Mouse (Mus musculus): ENCODE results near the gene Rai14. TPM values are rescaled to one million over a fixed set of nuclear protein-coding genes. Genes with fewer than 3 reads are reported as not detected.

The Rai14 gene
- polyA plus RNA-seq, 1 experiment from 2014 or later, result 17.4 TPM

DNA sequence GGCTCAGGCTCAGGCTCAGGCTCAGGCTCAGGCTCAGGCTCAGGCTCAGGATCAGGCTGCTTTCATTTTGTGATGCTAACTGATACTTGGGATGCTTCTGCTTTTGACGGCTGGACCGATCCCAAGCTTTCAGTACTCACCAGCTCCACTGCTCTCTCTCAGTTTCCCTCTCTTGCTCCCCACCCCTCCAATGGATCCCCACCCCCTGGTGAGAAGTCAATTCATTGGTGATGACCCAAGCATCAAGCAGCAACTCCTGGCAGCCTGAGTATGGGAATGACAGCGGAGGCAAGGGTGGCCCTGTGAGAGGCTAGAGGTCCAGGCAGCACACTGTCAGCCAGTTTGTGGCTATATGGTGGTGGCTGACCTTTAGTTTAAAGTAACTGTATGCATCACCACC is 94.7 kb downstream of the Rai14 start:
- 96% methylated on average over 3 of the region's 3 CpGs for WGBS
- H3K36me3 ChIP-seq, result no peaks in the 10 kb centered on the region
- H3K4me2 ChIP-seq (replicated peaks), result no peak overlapping the region
- H3K4me1 ChIP-seq (replicated peaks), result no peaks in the 10 kb centered on the region
- H3K9ac ChIP-seq, result no peak overlapping the region
- no peaks in the 10 kb centered on the region for H3K9me3 ChIP-seq
- H3K27me3 ChIP-seq (replicated peaks), result no peaks in the 10 kb centered on the region
- H3K27ac ChIP-seq, result no peak overlapping the region
- no peak overlapping the region for H3K4me3 ChIP-seq (replicated peaks)
- ATAC-seq, result no peak

DNA sequence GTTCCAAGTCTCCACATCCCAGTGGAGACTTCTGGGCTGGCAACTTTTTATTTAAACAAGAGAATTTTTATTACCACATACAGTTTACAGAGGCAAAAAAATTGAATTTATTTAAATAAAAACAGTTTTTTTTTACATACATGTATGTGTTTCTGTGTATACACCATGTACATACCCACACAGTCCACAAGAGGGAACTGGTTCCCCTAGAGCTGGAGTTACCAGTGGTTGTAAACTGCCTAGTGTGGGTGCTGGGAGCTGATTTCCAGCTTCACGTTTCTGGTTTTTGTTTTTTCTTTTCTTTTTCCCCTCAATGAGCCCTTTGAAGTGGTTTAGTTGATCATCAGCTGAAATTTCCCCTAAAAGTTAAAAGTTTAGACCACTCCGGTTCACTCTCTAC is 96.1 kb downstream of the Rai14 start:
- Histone ChIP-seq H3K36me3 (no peaks in the 10 kb centered on the region), H3K4me2 (replicated peaks) (no peak overlapping the region), H3K4me3 (replicated peaks) (no peak overlapping the region), H3K27ac (no peak overlapping the region), H3K4me1 (replicated peaks) (no peaks in the 10 kb centered on the region), H3K27me3 (replicated peaks) (no peaks in the 10 kb centered on the region), H3K9me3 (no peaks in the 10 kb centered on the region), H3K9ac (no peak overlapping the region)
- no peak for ATAC-seq
- WGBS, result 96% methylated on average over 2 of the region's 2 CpGs

DNA sequence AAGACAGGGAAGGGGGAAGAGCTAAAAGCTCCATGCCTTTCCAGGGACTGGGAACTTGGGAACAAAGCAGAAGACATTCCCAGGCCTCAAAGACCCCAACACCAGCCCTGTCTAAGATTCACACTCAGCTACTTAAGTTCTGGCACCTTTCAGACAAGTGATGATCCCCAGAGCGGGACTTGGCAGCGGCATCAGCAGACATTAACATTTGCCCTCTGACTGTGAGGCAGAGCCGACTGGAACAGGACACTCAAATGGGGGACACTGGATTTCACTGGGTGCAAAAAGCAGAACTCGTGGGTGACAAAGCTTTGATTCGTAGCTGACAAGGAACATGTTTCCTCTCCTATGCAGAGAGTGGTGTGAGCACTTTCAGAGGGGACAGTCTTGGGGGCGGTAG is 98.4 kb downstream of the Rai14 start:
- 54% methylated on average over 6 of the region's 6 CpGs for WGBS
- Histone ChIP-seq H3K9me3 (no peaks in the 10 kb centered on the region), H3K4me2 (replicated peaks) (no peak overlapping the region), H3K9ac (no peak overlapping the region), H3K27ac (no peak overlapping the region), H3K36me3 (no peaks in the 10 kb centered on the region), H3K27me3 (replicated peaks) (no peaks in the 10 kb centered on the region), H3K4me3 (replicated peaks) (no peak overlapping the region), H3K4me1 (replicated peaks) (no peaks in the 10 kb centered on the region)
- no peak for ATAC-seq

- H3K36me3 ChIP-seq, result no peaks in the 10 kb centered on the region
- H3K9ac ChIP-seq, result no peak overlapping the region
- H3K27me3 ChIP-seq (replicated peaks), result no peaks in the 10 kb centered on the region
- no peaks in the 10 kb centered on the region for H3K4me1 ChIP-seq (replicated peaks)
- no peak for ATAC-seq
- no peaks in the 10 kb centered on the region for H3K9me3 ChIP-seq
- no peak overlapping the region for H3K27ac ChIP-seq
- WGBS, result 86% methylated on average over 9 of the region's 9 CpGs
- no peak overlapping the region for H3K4me3 ChIP-seq (replicated peaks)
- no peak overlapping the region for H3K4me2 ChIP-seq (replicated peaks)
Observed at GRCm38 (mm10) chr15:10611040-10611439, 103.4 kb downstream of the Rai14 start.

GRCm38 (mm10) chr15:10609107-10609506 is 105.3 kb downstream of the Rai14 start:
- 97% methylated on average over 4 of the region's 4 CpGs for WGBS
- Histone ChIP-seq H3K9ac (no peak overlapping the region), H3K4me3 (replicated peaks) (no peak overlapping the region), H3K36me3 (no peaks in the 10 kb centered on the region), H3K27ac (no peak overlapping the region), H3K4me2 (replicated peaks) (no peak overlapping the region), H3K27me3 (replicated peaks) (no peaks in the 10 kb centered on the region), H3K4me1 (replicated peaks) (no peaks in the 10 kb centered on the region), H3K9me3 (no peaks in the 10 kb centered on the region)
- ATAC-seq, result no peak

- H3K4me3 ChIP-seq (replicated peaks), result no peak overlapping the region
- no peaks in the 10 kb centered on the region for H3K9me3 ChIP-seq
- H3K27ac ChIP-seq, result no peak overlapping the region
- no peak overlapping the region for H3K9ac ChIP-seq
- no peak for ATAC-seq
- H3K27me3 ChIP-seq (replicated peaks), result no peaks in the 10 kb centered on the region
- H3K36me3 ChIP-seq, result no peaks in the 10 kb centered on the region
- no peaks in the 10 kb centered on the region for H3K4me1 ChIP-seq (replicated peaks)
- 66% methylated on average over 6 of the region's 6 CpGs for WGBS
- H3K4me2 ChIP-seq (replicated peaks), result no peak overlapping the region
Observed at GRCm38 (mm10) chr15:10608508-10609098, 105.8 kb downstream of the Rai14 start.

DNA sequence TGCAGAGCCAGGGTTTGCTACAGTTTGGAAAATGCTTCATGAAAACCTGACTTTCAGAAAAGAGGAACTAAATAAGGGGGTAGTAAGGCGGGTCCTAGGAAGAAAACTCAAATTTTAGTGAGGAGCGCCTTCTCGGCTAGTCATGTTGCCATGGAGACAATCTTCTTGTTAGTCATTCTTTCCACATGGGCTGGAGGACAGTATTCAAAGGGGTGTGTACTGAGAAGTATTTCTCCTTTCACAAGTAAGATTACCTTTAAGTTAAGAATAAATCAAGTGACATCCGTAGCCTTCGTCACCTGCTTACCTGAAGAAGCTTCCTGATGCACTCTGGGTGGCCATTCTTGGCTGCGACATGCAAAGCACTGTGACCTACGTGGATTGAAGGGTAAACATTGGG is 115.0 kb downstream of the Rai14 start:
- WGBS, result 63% methylated on average over 7 of the region's 7 CpGs
- H3K9me3 ChIP-seq, result no peaks in the 10 kb centered on the region
- no peak overlapping the region for H3K9ac ChIP-seq
- ATAC-seq, result no peak
- H3K27me3 ChIP-seq (replicated peaks), result no peaks in the 10 kb centered on the region
- H3K4me1 ChIP-seq (replicated peaks), result 0 out of 2 replicates have a peak, but pooled peaks cover 3% of the 10 kb centered on the region
- no peak overlapping the region for H3K27ac ChIP-seq
- no peak overlapping the region for H3K4me2 ChIP-seq (replicated peaks)
- H3K36me3 ChIP-seq, result no peaks in the 10 kb centered on the region
- no peak overlapping the region for H3K4me3 ChIP-seq (replicated peaks)

DNA sequence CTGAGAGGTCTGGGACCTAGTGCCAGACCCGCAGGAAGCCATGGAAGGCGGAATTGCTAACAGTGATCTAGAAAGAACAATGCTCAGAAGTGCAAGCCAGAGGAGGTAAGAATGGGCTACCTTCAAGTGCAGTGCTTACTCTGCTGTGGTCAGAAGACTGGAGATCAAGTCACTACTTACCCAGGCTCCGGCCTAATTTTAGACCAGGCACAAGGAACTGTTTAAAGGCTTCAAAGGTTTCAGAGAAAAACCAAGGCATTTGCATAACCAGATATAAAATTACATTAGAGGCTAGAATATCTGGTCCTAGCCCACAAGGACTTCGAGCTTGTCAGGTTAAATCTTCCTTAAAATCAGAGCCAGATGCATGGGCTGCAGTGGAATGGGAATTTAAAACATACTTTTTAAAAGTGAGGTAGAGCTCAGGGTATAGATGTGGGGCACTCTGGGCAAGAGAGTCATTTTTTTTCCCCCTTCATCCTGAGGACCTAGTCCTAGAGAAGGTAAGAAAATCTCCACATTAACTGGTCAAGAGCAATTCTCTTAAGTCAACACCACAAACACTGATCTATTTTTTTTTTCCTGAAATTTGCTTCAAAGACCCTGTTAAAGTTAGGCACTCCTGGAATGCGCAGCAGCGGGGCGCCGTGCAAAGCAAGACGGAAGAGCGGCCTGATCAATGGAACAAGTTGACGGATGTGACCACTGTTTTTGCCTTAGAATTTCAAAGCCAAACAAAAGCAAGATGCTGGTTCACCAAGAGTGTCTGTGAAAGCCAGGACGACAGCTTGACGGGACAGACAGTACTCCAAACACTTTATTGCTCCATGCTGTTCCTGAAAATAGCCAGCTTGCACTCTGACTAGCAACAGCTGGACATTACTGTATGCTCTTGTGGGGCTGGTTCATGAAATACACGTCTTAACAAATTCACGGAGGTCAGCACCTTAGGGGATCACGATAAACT is 115.9 kb downstream of the Rai14 start:
- H3K4me2 ChIP-seq (replicated peaks), result no peak overlapping the region
- no peaks in the 10 kb centered on the region for H3K27me3 ChIP-seq (replicated peaks)
- no peaks in the 10 kb centered on the region for H3K9me3 ChIP-seq
- H3K36me3 ChIP-seq, result no peaks in the 10 kb centered on the region
- 55% methylated on average over 16 of the region's 16 CpGs for WGBS
- H3K27ac ChIP-seq, result no peak overlapping the region
- H3K9ac ChIP-seq, result no peak overlapping the region
- H3K4me3 ChIP-seq (replicated peaks), result no peak overlapping the region
- no peak; the same call in 1 of the 2 replicates for ATAC-seq
- H3K4me1 ChIP-seq (replicated peaks), result 0 out of 2 replicates have a peak, but pooled peaks cover 3% of the 10 kb centered on the region

DNA sequence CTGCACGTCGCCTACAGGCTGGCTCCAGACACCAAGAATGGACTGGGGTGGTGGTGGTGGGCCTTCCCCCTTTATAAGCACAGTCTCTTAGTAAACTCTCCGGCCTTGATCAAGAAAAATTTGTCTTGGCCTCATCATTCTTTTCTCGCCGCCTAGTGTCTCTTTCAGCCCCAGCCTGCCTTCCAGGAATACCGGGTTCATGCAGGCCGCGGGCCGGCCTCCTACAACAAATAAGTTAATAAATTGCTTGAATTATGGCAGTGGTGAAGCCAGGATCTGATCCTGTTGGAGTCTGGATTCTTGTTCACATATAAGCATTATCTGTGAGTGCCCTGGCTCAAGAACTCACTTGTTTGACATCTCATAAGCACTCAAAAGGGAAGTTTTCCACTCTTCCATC is 117.6 kb downstream of the Rai14 start:
- Histone ChIP-seq H3K36me3 (no peaks in the 10 kb centered on the region), H3K4me2 (replicated peaks) (no peak overlapping the region), H3K27ac (no peak overlapping the region), H3K27me3 (replicated peaks) (no peaks in the 10 kb centered on the region), H3K4me1 (replicated peaks) (0 out of 2 replicates have a peak, but pooled peaks cover 3% of the 10 kb centered on the region), H3K4me3 (replicated peaks) (no peak overlapping the region), H3K9me3 (no peaks in the 10 kb centered on the region), H3K9ac (no peak overlapping the region)
- 78% methylated on average over 9 of the region's 9 CpGs for WGBS
- ATAC-seq, result no peak

- Histone ChIP-seq H3K4me1 (replicated peaks) (0 out of 2 replicates have a peak, but pooled peaks cover 3% of the 10 kb centered on the region), H3K27ac (no peak overlapping the region), H3K9me3 (no peaks in the 10 kb centered on the region), H3K4me2 (replicated peaks) (no peak overlapping the region), H3K27me3 (replicated peaks) (no peaks in the 10 kb centered on the region), H3K4me3 (replicated peaks) (no peak overlapping the region), H3K9ac (no peak overlapping the region), H3K36me3 (no peaks in the 10 kb centered on the region)
- WGBS, result 84% methylated on average over 6 of the region's 6 CpGs
- no peak for ATAC-seq
Observed at GRCm38 (mm10) chr15:10595408-10595807, 119.0 kb downstream of the Rai14 start.

DNA sequence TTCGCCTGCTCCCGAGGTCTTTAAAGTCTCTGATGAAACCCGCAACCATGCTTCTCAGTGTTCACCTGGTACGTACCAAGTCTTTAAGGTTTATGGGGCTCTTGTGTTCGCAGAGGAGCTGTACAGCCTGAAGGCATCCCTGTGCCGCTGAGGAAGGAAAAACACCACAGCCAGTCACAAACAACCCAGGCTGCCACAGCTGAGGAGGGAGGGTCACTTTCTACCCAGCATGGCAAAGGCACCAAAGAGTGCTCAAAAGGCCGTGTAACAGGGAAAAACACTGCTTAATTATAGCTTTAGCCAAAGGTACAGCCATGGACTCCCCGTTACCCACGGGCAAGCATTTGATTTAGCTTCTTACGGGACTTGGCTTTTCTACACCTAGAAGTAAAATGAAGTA is 119.5 kb downstream of the Rai14 start:
- Histone ChIP-seq H3K9me3 (no peaks in the 10 kb centered on the region), H3K27me3 (replicated peaks) (no peaks in the 10 kb centered on the region), H3K9ac (no peak overlapping the region), H3K4me3 (replicated peaks) (no peak overlapping the region), H3K27ac (no peak overlapping the region), H3K36me3 (no peaks in the 10 kb centered on the region), H3K4me1 (replicated peaks) (0 out of 2 replicates have a peak, but pooled peaks cover 3% of the 10 kb centered on the region), H3K4me2 (replicated peaks) (no peak overlapping the region)
- 81% methylated on average over 10 of the region's 10 CpGs for WGBS
- no peak for ATAC-seq

GRCm38 (mm10) chr15:10593094-10593493 is 121.3 kb downstream of the Rai14 start:
- Histone ChIP-seq H3K4me2 (replicated peaks) (no peak overlapping the region), H3K9ac (no peak overlapping the region), H3K9me3 (no peaks in the 10 kb centered on the region), H3K4me1 (replicated peaks) (no peaks in the 10 kb centered on the region), H3K4me3 (replicated peaks) (no peak overlapping the region), H3K27ac (no peak overlapping the region), H3K27me3 (replicated peaks) (no peaks in the 10 kb centered on the region), H3K36me3 (no peaks in the 10 kb centered on the region)
- ATAC-seq, result no peak
- WGBS, result 76% methylated on average over 6 of the region's 6 CpGs

Measured in intestine, embryonic 15.5 days (tissue).